Mouse (Mus musculus): ENCODE results near the gene Celsr2. TPM values are rescaled to one million over a fixed set of nuclear protein-coding genes. Genes with fewer than 3 reads are reported as not detected.

Celsr2 gene
- polyA plus RNA-seq, 1 experiment from 2014 or later: 38.5 TPM

DNA sequence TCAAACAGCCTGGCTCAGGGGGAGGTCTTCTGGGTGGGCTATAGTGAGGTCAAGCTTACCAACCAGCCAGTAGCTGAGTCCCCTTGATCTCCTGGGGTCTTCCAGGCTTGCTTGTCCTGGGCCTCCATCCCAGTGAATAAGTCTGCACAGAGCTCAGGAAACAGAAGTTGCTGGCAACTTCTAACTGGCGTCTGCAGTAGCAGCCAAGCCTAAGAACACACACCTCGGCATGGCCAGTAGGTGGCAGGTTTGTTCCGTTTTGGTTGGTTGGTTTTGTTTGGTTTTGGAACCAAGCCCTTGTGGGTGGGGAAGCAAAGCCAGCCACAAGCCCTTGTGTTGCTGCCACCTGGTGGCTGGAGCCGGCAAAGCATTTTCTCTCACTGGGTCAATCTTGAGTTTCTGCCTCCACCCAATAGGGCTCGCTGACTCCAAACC is 26.2 kb downstream of the Celsr2 start:
- H3K4me3 ChIP-seq: no peak overlapping the region
- no peaks in the 10 kb centered on the region for H3K27me3 ChIP-seq (replicated peaks)
- H3K9me3 ChIP-seq: no peaks in the 10 kb centered on the region
- 0% methylated on average over 5 of the region's 5 CpGs for WGBS
- ATAC-seq (replicated peaks): peak; percentile 67
- no peak overlapping the region for H3K9ac ChIP-seq
- H3K27ac ChIP-seq: 0 out of 2 replicates have a peak overlapping the region, but pooled peaks have one; percentile 25
- H3K4me1 ChIP-seq: peaks cover 15% of the 10 kb centered on the region
- no peak overlapping the region for H3K4me2 ChIP-seq
- peaks cover 16% of the 10 kb centered on the region; the same call in 1 of the 2 replicates for H3K36me3 ChIP-seq (replicated peaks)

DNA sequence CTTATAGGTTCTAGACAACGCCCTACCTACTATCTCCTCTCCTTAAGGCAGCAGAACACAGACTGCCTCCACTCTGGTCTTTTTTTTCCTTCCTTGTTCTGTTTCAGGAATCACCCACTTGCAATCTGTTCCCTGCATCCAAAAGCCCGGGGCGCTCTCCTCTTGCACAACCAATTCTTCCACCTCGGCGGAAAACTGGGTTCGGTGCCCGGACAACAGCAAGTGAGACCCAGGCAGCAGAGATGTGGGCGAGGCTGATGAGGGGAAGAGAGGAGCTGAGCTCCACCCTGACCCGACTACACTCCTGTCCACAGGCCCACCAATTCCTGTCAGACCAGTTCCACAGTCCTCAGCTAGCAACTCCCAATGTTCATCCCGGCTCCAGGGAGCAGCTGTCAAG is 29.2 kb downstream of the Celsr2 start:
- Histone ChIP-seq H3K4me3 (no peak overlapping the region), H3K27ac (no peak overlapping the region), H3K4me2 (no peak overlapping the region), H3K36me3 (replicated peaks) (no peaks in the 10 kb centered on the region), H3K9ac (no peak overlapping the region), H3K4me1 (peaks cover 24% of the 10 kb centered on the region), H3K9me3 (no peaks in the 10 kb centered on the region), H3K27me3 (replicated peaks) (no peaks in the 10 kb centered on the region)
- ATAC-seq (replicated peaks): no peak
- 95% methylated on average over 10 of the region's 10 CpGs for WGBS

DNA sequence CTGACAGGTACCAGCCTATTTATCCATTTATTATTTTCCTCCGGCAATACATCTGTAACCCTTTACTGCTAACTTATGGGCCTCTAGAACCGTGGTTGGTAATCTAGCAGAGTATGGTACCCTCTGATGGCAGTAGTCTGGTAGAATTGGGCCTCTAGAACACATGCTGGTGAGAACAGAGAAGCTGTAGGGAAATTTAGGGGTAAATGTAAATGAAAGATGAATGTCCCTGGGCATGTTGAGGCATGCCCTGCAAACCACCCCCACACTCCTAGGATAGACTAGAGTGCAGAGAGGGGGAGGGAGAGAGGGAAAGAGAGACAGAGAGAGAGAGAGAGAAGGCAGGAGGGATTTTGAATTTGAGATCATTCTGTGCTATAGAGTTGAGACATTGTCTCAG is 30.9 kb downstream of the Celsr2 start:
- Histone ChIP-seq H3K4me2 (peak overlapping the region; percentile 63; the same call in 1 of the 2 replicates), H3K4me3 (peak overlapping the region; percentile 83; the same call in 1 of the 2 replicates), H3K4me1 (peaks cover 23% of the 10 kb centered on the region), H3K9ac (no peak overlapping the region), H3K27ac (no peak overlapping the region), H3K9me3 (no peaks in the 10 kb centered on the region), H3K27me3 (replicated peaks) (no peaks in the 10 kb centered on the region), H3K36me3 (replicated peaks) (no peaks in the 10 kb centered on the region)
- ATAC-seq (replicated peaks): no peak
- 45% methylated on average over 2 of the region's 2 CpGs for WGBS

- Histone ChIP-seq H3K27ac (peak within 1 kb of the TSS; percentile 65; the same call in 1 of the 2 replicates), H3K4me3 (peak within 1 kb of the TSS; percentile 83)
These were observed 31.6 kb downstream of the Celsr2 start, which contains the start of gene Psrc1 for GRCm38 (mm10) chr3:108383485-108384354. Gene Psrc1, plus strand, starts transcription at chr3:108383839.

DNA sequence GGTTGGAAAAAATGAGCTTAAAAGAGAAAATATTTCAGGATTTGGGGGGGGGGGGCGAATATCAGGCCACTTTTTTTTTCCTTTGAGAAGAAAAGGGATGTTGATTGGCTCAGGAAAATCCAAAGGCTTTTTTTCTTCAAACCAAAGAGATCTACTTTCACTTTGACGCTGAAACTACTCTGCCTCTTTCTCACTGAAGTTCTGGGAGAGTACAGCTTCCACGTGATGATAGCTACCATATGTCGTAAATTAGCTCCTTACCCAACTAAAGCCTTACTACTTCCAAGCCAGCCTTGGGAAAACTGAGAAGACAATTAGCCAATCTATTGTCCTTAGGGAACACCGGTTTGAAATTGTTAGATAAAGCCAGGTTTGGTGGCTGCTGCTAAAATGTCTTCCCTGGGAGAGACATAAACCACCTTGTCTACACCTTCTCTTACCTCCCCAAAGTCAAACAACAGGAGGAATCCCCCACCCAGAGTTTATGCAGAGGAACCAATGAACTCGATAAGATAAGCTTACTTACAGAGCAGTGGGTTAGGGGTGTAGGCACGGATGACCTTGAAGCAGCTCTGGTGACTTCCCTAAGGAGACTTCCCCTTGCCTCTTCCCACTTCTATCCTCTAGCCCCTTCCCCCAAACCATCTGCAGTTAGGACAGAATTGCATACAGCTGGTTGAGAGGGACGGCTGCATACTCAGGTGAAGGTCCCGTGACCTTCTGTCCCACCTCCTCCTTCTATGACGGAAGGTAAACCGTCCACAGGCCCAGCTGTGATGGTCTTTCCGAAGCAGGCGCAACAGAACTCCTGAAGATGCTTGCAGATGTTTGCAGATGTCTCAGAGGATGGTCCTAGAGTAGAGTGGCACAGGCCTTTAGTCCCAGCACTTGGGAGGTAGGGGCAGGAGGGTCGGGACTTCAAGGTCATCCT is 33.1 kb downstream of the Celsr2 start:
- no peak overlapping the region for H3K4me2 ChIP-seq
- H3K36me3 ChIP-seq (replicated peaks): no peaks in the 10 kb centered on the region
- ATAC-seq (replicated peaks): no peak
- H3K9ac ChIP-seq: no peak overlapping the region
- H3K27ac ChIP-seq: no peak overlapping the region
- no peaks in the 10 kb centered on the region for H3K9me3 ChIP-seq
- no peaks in the 10 kb centered on the region for H3K27me3 ChIP-seq (replicated peaks)
- H3K4me3 ChIP-seq: no peak overlapping the region
- 84% methylated on average over 14 of the region's 14 CpGs for WGBS
- peaks cover 19% of the 10 kb centered on the region for H3K4me1 ChIP-seq

More at GRCm38 (mm10) chr3:108383485-108384354, 31.6 kb downstream of the Celsr2 start, which contains the start of gene Psrc1:
- H3K9me3 ChIP-seq: no peaks in the 10 kb centered on the region
- WGBS: 1% methylated on average over 44 of the region's 44 CpGs
- H3K27me3 ChIP-seq (replicated peaks): no peaks in the 10 kb centered on the region
- H3K4me1 ChIP-seq: peaks cover 19% of the 10 kb centered on the region
- no peaks in the 10 kb centered on the region for H3K36me3 ChIP-seq (replicated peaks)
- peak within 1 kb of the TSS; percentile 50 for H3K9ac ChIP-seq
- peak; percentile 93 for ATAC-seq (replicated peaks)
- peak within 1 kb of the TSS; percentile 63 for H3K4me2 ChIP-seq

GRCm38 (mm10) chr3:108380695-108381094 is 34.7 kb downstream of the Celsr2 start:
- H3K27ac ChIP-seq: no peak overlapping the region
- H3K9ac ChIP-seq: no peak overlapping the region
- H3K27me3 ChIP-seq (replicated peaks): no peaks in the 10 kb centered on the region
- H3K9me3 ChIP-seq: no peaks in the 10 kb centered on the region
- WGBS: 80% methylated on average over 6 of the region's 6 CpGs
- H3K4me2 ChIP-seq: no peak overlapping the region
- H3K4me3 ChIP-seq: no peak overlapping the region
- ATAC-seq (replicated peaks): no peak
- H3K36me3 ChIP-seq (replicated peaks): no peaks in the 10 kb centered on the region
- H3K4me1 ChIP-seq: peaks cover 19% of the 10 kb centered on the region

- 71% methylated on average over 7 of the region's 7 CpGs for WGBS
- Histone ChIP-seq H3K36me3 (replicated peaks) (no peaks in the 10 kb centered on the region), H3K9ac (no peak overlapping the region), H3K4me1 (peaks cover 9% of the 10 kb centered on the region), H3K9me3 (no peaks in the 10 kb centered on the region), H3K27ac (no peak overlapping the region), H3K27me3 (replicated peaks) (no peaks in the 10 kb centered on the region), H3K4me2 (no peak overlapping the region), H3K4me3 (no peak overlapping the region)
- no peak for ATAC-seq (replicated peaks)
These were observed 36.3 kb downstream of the Celsr2 start for GRCm38 (mm10) chr3:108378875-108379663.

- Histone ChIP-seq H3K9ac (no peak overlapping the region), H3K9me3 (no peaks in the 10 kb centered on the region), H3K4me2 (no peak overlapping the region), H3K27me3 (replicated peaks) (no peaks in the 10 kb centered on the region), H3K27ac (no peak overlapping the region), H3K4me3 (no peak overlapping the region), H3K36me3 (replicated peaks) (no peaks in the 10 kb centered on the region), H3K4me1 (no peaks in the 10 kb centered on the region)
- ATAC-seq (replicated peaks): no peak
- WGBS: 86% methylated on average over 3 of the region's 3 CpGs
These were observed 42.7 kb downstream of the Celsr2 start for GRCm38 (mm10) chr3:108372691-108373090.

DNA sequence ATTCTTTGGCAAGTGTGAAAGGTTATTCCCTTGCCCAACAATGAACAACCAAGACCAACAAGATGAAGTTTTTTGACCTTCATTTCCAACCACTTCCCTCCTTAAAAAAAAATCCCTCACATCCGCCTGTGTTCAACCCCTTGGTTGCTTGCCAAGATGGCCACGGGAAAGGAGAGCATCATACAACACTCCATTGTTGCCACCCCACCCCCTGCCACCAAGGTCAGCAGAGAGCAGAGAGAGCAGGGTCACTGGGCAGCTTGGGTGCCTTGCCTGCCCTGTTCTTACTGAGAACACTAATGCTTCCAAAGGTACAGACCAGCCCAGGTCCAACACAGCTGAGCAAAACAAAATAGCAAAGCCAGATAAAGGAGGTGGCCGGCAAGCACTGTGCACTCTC is 43.1 kb downstream of the Celsr2 start:
- WGBS: 61% methylated on average over 3 of the region's 3 CpGs

GRCm38 (mm10) chr3:108368721-108369120 is 46.6 kb downstream of the Celsr2 start:
- Histone ChIP-seq H3K9me3 (no peaks in the 10 kb centered on the region), H3K4me1 (0 out of 2 replicates have a peak, but pooled peaks cover under 1% of the 10 kb centered on the region), H3K9ac (no peak overlapping the region), H3K27me3 (replicated peaks) (no peaks in the 10 kb centered on the region), H3K4me3 (no peak overlapping the region), H3K27ac (no peak overlapping the region), H3K4me2 (no peak overlapping the region), H3K36me3 (replicated peaks) (no peaks in the 10 kb centered on the region)
- no peak for ATAC-seq (replicated peaks)
- WGBS: 84% methylated on average over 5 of the region's 5 CpGs

More for the DNA sequence above, 43.1 kb downstream of the Celsr2 start:
- Histone ChIP-seq H3K4me1 (no peaks in the 10 kb centered on the region), H3K9me3 (no peaks in the 10 kb centered on the region), H3K36me3 (replicated peaks) (no peaks in the 10 kb centered on the region), H3K27ac (no peak overlapping the region), H3K4me3 (no peak overlapping the region), H3K4me2 (no peak overlapping the region), H3K27me3 (replicated peaks) (no peaks in the 10 kb centered on the region), H3K9ac (no peak overlapping the region)
- ATAC-seq (replicated peaks): no peak

- WGBS: 88% methylated on average over 3 of the region's 3 CpGs
- no peak for ATAC-seq (replicated peaks)
- H3K9me3 ChIP-seq: no peaks in the 10 kb centered on the region
- peak overlapping the region; percentile 31; the same call in 1 of the 2 replicates for H3K4me2 ChIP-seq
- H3K36me3 ChIP-seq (replicated peaks): no peaks in the 10 kb centered on the region
- 0 out of 2 replicates have a peak, but pooled peaks cover 5% of the 10 kb centered on the region for H3K4me1 ChIP-seq
- H3K27ac ChIP-seq: no peak overlapping the region
- H3K4me3 ChIP-seq: no peak overlapping the region
- H3K27me3 ChIP-seq (replicated peaks): no peaks in the 10 kb centered on the region
- H3K9ac ChIP-seq: no peak overlapping the region
These were observed 47.5 kb downstream of the Celsr2 start for GRCm38 (mm10) chr3:108367828-108368227.
